Mouse (Mus musculus) lung, postnatal 0 days (tissue): ENCODE data around the gene Rpl10a.

Experiments used
- CTCF ChIP-seq: IDR thresholded peaks from 2 replicates; pipeline ENCODE4 v1.5.1; 2016; ENCODE audit warnings: antibody characterized with exemption, mild to moderate bottlenecking
- EP300 ChIP-seq: IDR thresholded peaks from 2 replicates; pipeline ENCODE4 v1.6.1; 2016; ENCODE audit warnings: antibody characterized with exemption, mild to moderate bottlenecking, control low read depth

DNA sequence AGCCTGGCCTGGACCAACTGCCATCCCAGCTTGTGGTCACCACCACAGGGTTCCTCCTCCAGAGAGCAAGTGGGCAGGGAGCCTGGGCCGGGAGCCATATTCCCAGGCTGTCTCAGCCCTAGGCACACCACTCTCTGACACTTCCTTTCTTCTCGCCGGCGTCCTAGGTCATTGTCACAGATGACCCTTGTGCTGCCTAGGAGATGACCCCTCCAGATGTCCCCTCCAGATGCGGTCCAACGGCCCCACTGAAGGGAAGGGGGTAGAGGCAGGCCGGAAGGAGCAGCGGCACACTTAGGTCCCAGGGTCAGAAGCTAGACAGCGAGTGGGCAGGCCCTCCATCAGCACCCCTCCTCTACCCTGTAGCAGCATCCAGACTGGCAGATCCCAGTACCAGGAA lies 27.9 kb upstream of the Rpl10a start:
- TF ChIP-seq EP300 = no peak
- no peak for TF ChIP-seq CTCF
